Mouse (Mus musculus): Measurements from ENCODE around the gene Tet2. TPM values are rescaled to one million over a fixed set of nuclear protein-coding genes. Genes with fewer than 3 reads are reported as not detected.

Gene Tet2
- total RNA-seq, 2 experiments from 2014 or later: 56.6 to 63.4 TPM

DNA sequence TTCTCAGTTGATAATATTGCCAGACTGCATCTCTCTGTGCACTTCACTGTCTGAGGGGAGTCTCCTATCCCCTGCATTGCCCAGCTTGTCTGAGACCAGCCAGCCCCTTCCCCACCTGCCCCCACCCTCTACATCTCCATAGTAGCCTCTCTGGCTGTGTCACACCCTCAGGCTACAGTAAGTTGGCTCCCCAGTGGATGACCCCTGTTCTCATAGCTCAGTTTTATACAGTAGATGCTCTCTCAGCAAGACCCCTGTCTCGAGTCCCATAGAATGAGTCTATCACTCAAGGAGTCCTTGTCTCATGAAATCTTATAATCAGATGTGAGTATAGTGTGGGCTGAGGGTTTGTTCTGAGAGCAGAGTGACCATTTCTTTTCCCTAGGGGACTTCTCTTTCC lies 85.8 kb downstream of the Tet2 start:
- no peak for DNase-seq (ENCODE audit: low spot score in 2 of 2)

DNA sequence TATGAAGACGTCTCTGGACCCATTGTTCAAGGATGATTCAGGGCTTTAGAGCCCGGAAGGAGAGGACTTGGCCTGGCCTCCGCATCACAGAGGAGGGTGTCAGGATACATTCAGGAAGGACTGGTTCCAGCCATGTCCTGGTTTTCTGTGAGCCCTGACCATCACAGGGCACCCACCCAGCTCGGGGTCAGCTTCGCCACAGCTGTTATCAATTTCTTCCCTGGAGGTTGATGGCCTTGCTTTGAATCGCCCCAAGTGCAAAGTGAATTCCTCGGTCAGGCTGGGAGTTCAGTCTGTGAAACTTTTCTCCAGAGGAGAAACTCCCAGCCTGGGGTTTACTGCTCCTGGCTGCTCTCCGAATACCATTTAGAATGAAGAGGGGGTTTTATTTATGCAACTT lies 91.0 kb downstream of the Tet2 start:
- DNase-seq (ENCODE audit: low spot score in 2 of 2): no peak

DNA sequence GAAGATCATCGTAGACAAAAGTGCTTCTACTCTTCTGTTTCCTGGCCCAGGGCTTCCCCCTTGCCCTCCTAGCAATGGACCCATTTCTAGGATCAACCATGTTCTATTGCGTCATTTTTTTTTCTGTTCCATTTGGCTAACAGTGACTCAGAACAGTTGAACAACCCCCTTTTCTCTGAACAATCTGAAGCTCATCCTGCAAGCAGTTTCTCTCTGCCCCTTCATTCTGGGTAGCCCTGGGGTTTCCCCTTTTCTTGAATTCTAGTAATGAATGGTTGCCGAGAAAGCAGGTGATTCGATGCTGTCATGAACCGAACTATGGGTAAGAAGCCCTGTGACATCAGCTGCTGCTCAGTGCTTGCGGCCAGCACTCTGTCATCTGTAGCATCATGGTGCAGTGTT lies 108.0 kb downstream of the Tet2 start:
- no peak for DNase-seq (ENCODE audit: low spot score in 2 of 2)

DNA sequence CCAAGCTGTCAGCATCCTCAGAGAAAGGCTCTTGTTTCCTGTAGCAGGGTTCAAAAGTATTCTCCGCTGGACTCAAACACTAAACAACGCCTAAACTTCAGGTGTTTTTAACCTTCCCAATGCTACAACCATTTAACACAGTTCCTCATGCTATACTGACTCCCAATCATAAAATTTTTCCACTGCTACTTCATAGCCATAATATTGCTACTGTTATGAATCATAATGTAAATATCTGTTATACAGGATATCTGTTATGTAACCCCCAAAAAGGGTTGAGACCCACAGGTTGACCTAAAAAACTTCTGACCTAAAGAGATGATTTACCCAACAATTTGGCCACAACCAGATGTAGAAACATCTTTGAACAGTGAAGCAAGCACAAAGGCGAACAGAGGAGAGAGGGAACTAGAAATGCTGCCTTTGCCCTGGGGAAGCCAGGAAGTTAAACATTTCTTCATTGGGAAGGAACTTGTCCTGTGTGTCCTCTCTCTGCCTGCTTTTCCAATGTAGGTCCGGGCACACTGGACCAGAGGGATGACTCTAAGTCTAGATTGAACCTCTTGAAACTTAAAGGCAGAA lies 108.6 kb downstream of the Tet2 start:
- DNase-seq (ENCODE audit: low spot score in 2 of 2): no peak

DNA sequence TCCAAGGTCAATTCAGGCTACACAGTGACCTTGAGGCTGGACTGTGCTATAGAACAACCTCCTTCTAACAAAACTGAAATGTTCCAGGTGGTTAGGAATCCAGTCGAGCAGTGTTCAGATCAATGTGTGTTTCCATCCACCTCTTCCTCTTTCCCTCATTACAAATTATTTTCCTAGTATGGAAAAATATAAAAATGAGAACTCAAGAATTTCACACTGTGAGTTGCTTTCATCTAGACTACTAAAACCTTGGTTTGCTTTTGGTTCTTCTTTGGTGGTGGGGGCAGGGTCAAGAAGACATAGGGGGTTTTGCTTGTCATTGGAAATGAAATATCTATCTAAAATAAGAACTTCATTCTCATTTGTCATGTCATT lies 109.2 kb downstream of the Tet2 start:
- no peak for DNase-seq (ENCODE audit: low spot score in 2 of 2)

DNA sequence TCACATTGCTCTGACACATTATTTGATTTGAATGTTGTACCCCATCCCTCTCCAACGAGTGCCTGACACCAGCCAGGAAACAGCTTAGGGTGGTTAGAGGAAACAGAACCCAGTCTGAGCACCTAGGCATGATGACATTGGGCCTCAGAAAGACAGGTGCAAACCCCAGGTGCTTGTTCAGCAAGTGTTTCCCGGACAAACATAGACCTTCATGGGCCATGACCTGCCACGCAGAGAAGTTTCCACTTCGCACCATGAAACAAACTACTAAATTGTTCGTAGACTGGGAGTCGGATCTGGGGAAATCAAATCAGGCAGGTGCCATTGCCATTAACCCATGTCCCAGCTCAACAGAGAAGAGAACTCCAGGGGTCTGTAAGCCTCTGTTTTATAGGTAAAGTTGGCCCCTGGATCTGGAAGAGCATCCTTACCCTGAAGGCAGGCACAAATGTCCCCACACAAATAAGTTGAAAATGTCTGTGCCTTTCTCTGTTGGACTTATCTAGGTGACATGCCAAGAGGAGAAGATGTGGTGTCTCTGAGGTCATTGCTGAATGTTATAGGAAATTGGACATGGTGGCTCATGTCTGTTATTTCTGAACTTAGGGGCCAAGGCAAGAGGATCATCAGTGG lies 109.7 kb downstream of the Tet2 start:
- DNase-seq (ENCODE audit: low spot score in 2 of 2): no peak

DNA sequence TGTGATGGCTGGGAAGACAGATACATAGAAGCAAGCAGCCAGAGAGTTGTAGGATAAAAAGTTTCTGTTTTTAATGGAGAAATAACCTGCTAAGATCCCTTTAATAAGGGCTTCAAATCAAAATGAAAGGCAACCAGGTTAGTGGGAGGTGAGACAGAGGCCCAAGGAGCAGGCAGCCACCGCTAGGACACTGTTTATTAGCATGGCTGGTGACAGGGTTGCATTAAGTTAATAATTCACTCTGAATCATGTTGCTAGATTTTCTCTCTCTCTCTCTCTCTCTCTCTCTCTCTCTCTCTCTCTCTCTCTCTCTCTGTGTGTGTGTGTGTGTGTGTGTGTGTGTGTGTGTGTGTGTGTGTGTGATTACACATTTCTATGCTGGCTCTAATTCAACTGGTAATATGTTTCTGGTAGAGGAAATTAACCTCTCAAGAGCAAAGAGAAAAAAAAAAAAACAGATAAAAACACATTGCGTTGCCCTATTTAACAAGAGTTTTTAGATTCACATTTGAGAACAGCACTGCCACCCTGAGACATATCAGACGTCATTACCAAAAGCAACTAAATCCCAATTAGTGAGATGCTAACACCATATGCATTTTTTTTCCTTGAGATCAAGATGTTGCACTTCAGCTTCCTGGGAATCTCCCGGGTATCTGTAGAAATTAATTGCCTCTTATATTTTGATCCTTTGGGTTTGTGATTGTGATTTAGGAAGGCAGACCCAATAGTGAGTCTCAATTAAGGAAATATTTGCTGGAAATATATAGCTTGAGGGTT lies 115.4 kb downstream of the Tet2 start:
- no peak for DNase-seq (ENCODE audit: low spot score in 2 of 2)

DNA sequence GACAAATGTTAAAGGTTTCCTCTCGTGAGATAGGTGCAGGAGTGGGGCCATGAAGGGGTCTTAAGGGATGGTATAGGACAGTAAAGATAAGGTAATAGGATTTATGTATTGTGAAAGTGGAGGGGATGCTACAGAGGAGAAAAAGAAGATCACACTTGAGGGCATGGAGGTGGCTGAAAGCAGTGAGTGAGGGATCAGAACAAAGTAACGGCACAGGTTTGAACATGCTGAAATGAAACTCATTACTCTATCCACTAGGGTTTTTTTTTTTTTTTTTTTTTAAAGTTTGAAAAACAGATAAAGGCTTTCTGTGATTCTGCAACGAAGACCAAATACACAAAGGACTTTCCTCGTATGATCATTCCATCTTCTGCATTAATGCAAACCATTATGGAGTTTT lies 116.9 kb downstream of the Tet2 start:
- no peak for DNase-seq (ENCODE audit: low spot score in 2 of 2)

DNA sequence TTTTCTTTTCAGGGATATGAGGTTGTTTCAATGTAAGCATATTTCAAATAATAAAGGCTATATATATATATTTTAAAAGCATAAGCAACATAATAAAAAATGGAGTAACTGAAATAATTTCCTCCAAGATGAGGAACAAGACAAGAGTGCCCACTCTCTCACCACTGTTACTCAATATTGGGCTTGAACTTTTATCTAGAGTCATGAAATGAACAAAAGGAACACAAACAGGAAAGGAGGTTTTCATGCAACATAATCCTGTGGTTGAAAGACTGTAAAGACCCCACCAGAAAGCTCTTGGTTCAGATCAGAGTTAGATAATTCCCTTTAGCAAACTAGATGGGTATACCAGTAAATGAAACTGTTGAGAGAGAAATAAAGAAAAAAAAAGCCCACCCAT lies 121.9 kb downstream of the Tet2 start:
- DNase-seq (ENCODE audit: low spot score in 2 of 2): no peak

DNA sequence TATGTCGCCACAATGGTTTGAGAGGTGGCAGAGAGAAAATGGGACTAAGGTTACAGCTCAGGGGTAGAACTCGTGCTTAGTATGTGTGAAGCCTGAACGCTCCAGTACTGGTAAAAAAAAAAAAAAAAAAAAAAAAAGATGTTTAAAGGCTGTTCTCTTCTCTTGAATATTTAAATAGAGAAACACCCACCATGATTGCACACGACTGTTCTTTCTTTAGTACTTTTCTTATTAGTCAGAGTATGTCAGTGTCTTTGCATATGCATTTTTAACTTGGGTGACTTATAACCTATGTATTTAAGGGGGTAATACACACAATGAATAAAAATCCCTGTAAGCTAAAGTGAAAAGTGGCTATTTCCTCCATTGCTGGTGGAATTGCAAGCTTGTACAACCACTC lies 130.2 kb downstream of the Tet2 start:
- no peak for DNase-seq (ENCODE audit: low spot score in 2 of 2)

Small RNA genes within 50 kb of the gene (microRNA-seq; reads per million reads assigned to microRNA genes)
- gene Gm25042: 0 reads per million in 2 experiments

Other genes with a start within 250 kb of the Tet2 start
- gene Ppa2, start 235.0 kb downstream of the Tet2 start, total RNA-seq (2021): 10 to 100 TPM; 45.2 to 48.6 TPM

Data from layer of hippocampus, postnatal 10 days (tissue).